Mouse (Mus musculus) heart, postnatal 14 days (tissue): ENCODE data around the gene Hnrnpab. TPM values are rescaled to one million over a fixed set of nuclear protein-coding genes. Genes with fewer than 3 reads are reported as not detected.
A peak's percentile ranks its signal among the peaks of the same experiment; 100 is the strongest.

ENCODE experiments used
- DNase-seq, 2 experiments: peaks; one replicate each; pipeline ENCODE4 v3.0.0; 2021 to 2022
- intact Hi-C: fragments of 180-260 bp; cut with DNase I; formaldehyde crosslinking; loops from one replicate; pipeline ENCODE4 v1.15.1; 2025
- total RNA-seq, 2 experiments: library from RNA; stranded (reverse); gene quantifications; 2 replicates each; pipeline ENCODE4 v1.2.3; 2021

Hnrnpab gene
- total RNA-seq, 2 experiments from 2014 or later = 141 to 163 TPM

- DNase-seq = no peak
- intact Hi-C loops = no loop called here
Measured at GRCm38 (mm10) chr11:51584057-51584430, 22.6 kb downstream of the Hnrnpab start.

DNA sequence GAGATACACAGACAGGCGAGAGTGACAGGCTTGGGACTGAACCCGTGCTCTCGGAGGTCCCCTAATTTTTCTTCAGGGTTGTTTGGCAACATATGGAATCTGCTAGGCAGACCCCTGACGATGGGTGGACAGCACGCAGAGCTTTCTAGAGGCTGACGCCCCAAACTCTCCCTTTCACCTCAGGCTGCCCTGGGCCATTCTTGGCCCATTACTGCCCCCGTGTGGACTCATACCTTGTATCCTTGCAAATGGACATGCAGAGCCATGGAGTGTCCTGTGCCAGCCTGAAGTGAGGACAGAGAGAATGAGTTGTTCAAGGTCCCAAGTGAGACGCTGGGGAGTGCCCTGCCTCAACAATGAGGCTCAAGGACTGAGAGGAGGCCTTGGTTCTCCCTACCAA, 23.9 kb downstream of the Hnrnpab start:
- intact Hi-C loops = no loop called here
- DNase-seq = peak; percentile 69 to 81

DNA sequence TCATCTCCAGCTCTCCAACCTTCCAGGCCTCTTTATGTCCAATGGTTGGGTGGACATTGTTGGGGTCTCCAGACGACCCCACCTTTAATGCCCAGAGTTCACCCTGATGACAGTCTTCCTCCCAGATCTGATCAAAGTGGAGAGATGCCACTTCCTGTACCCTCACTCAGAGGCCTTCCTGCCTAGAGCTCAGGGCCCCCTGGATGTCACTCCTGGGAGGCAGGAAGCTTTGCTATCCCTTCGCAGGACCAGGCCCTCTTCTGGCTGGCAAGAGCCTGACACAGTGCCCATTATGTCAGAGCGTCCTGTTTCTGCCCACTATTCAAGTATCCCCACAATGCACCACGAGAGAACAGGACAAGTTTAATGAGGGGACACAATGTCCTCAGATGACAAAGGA, 27.6 kb downstream of the Hnrnpab start:
- intact Hi-C loops = loop anchor here (5.0 kb wide), 1 partner anchor 42 kb away; no protein-coding TSS in a partner anchor
- DNase-seq = no peak

DNA sequence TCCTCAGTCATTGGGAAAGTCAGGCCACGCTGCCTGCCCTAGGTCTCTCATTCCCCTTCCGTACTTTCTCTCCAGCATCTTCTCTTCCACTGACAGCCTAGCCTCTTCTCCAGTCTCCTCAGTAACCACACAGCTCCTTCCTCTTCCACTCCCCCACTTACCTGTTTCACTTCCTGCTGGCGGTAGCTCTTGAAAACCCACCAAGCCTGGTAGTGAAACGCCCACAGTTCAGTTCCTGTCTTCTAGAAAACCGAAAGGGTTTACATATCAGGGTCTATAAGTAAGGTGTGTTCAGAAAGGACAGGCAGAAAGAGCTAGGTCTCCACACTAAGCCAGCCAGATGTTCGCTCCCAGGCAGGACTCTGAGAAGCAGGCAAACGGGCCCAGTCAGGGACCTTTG, 29.1 kb downstream of the Hnrnpab start:
- no peak for DNase-seq

GRCm38 (mm10) chr11:51576454-51576853, 30.2 kb downstream of the Hnrnpab start:
- intact Hi-C loops = loop anchor here (5.0 kb wide), 1 partner anchor 39 kb away; no protein-coding TSS in a partner anchor
- no peak for DNase-seq

More for the DNA sequence above, 29.1 kb downstream of the Hnrnpab start:
- intact Hi-C loops = loop anchor here (5.0 kb wide), 1 partner anchor 40 kb away; no protein-coding TSS in a partner anchor

- DNase-seq = no peak
- intact Hi-C loops = no loop called here
Measured at GRCm38 (mm10) chr11:51568801-51569200, 37.8 kb downstream of the Hnrnpab start.

DNA sequence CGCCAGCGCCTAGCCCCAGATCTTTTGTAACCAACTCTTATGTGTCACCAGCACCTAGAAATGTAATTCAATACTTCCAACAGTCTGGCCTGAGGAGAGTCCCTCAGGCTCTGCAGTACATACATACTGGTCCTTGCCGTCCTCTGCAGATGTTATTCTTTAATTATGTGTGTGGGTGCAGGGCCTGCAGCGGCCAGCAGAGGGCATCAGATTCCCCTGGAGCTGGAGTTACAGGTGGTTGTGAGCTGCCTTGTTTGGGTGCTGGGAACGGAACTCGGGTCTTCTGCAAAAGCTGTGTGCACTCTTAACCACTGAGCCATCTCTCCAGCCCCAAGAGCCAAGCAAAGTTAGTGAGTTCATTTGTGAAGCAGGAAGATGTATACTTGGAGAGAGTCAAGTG, 40.7 kb downstream of the Hnrnpab start:
- DNase-seq = no peak
- intact Hi-C loops = no loop called here

GRCm38 (mm10) chr11:51565062-51565461, 41.6 kb downstream of the Hnrnpab start:
- no peak for DNase-seq
- intact Hi-C loops = no loop called here

DNA sequence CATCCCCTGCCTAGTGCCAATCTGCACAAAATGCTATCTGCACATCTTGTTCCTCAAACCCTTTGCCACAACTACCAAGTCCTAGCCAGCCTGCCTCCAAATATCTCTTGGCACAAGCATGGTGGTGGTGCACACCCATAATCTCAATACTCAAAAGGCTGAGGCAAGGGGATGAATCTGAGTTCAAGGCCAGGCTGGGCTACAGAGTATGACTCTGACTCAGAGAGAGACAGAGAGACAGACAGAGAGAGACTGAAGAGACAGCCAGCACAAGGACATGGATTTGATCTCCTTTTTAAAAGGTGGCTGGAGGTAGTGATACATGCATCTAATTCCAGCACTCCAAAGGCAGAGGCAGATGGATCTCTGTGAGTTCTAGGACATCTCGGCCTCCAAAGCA, 43.4 kb downstream of the Hnrnpab start:
- no peak for DNase-seq
- intact Hi-C loops = no loop called here

DNA sequence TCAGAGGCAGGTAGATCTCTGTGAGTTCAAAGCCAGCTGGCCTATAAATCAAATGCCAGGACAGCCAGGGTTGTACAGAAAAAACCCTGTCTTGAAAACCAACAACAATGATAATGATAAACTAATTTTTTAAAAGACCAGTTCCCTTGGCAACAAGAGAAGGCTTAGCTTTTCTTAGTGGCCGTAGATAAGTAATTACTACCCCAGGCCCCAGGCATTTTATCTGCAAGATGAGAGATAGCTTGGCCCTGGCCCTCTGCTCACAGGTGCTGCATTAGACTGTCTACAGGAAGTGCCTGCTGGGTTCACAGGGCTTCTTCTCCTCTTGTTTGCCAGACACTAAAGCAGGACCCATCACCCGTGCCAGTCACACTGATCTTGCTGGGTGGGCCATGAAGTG, 51.6 kb downstream of the Hnrnpab start:
- DNase-seq = no peak
- intact Hi-C loops = no loop called here

DNA sequence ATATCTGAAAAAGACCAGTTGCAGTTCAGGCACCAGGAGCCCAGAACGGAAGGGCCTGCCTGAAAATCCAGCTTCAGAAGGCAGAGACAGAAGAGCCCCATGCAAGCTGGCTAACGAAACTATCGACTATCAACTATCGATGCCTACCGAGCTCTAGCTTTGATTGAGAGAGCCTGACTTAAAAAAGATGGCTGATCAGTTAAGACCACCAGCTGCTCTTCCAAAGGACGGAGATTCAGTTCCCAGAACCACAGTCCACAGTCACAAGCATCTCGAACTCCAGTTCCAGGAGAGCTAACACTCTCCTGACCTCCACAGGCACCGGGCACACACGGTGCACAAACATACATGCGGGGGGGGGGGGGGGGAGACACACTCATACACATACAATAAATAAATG, 52.1 kb downstream of the Hnrnpab start:
- no peak for DNase-seq
- intact Hi-C loops = no loop called here

- intact Hi-C loops = no loop called here
- DNase-seq = no peak
Measured at GRCm38 (mm10) chr11:51552091-51552490, 54.6 kb downstream of the Hnrnpab start.

DNA sequence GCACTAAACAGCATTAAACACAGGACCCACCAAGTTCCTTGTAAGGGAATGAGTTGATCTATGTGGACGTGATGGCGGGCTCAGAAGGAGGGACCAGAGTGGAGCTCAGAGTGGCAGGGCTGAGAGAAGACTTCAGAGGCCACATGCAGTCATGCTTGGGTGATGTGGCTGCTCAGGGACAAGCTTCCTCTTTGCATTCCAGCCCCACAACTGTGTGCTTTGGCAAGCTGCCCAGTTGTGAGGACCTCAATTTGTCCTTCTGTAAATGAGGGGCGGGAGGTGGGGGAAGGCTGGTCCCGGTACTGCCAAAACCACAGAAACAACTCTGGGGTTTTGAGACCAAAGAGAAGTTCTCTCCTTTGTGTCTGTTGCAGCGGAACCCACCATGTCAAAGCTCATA, 55.4 kb downstream of the Hnrnpab start:
- intact Hi-C loops = no loop called here
- DNase-seq = no peak

Other genes with a start within 250 kb of the Hnrnpab start
- gene Phykpl, start 22.1 kb downstream of the Hnrnpab start, total RNA-seq = 10 to 100 TPM; 10.3 to 10.4 TPM
- 10 to 100 TPM; 19.5 to 21.3 TPM for gene Nhp2, start 12.9 kb upstream of the Hnrnpab start, total RNA-seq
- 10 to 100 TPM; 16.0 to 16.3 TPM for gene Rmnd5b, start 29.0 kb upstream of the Hnrnpab start, total RNA-seq
- 10 to 100 TPM; 22.1 to 23.1 TPM for gene N4bp3, start 44.0 kb upstream of the Hnrnpab start, total RNA-seq
- 1 to 10 TPM; 1.3 to 1.4 TPM for gene D930048N14Rik, start 44.1 kb upstream of the Hnrnpab start, total RNA-seq
- 10 to 100 TPM; 35.8 to 37.3 TPM for gene 0610009B22Rik, start 82.0 kb upstream of the Hnrnpab start, total RNA-seq
- 10 to 100 TPM; 18.3 to 18.4 TPM for gene Sec24a, start 156.8 kb upstream of the Hnrnpab start, total RNA-seq
- 100 to 1,000 TPM in 1 of 2 experiments, 10 to 100 TPM in 1; 95.8 to 109 TPM for gene Sar1b, start 156.8 kb upstream of the Hnrnpab start, total RNA-seq